Mouse (Mus musculus) liver, embryonic 14.5 days (tissue): ENCODE results near the gene Stk32b.

ENCODE experiments used
- CTCF ChIP-seq: IDR thresholded peaks from 2 replicates; pipeline ENCODE4 v1.5.1; 2016; ENCODE audit warnings: antibody characterized with exemption, low read depth, control low read depth
- EP300 ChIP-seq: IDR thresholded peaks from 2 replicates; pipeline ENCODE4 v1.6.1; 2016; ENCODE audit warnings: antibody characterized with exemption, low read depth

DNA sequence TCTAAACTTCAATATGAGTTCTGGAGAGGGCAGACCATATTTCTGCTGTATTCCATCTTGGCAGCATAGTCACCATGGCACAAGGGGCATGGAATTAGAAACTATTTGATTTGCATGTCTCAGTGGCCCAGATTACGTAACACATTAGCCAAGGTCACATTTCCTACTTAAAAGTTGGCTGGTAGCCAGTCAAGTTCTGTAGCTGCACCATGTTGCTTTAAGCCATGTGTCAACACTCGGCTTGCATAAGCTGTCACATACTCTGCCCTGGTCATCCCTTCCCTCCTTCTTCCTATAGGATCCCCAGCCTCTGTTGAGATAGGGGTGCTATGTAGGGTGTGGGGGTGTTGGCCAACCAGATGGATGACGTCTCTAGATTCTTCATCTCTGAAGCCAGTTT, 196.5 kb downstream of the Stk32b start:
- TF ChIP-seq CTCF (no peak), EP300 (no peak)
